In genomic region chr1:79706707-79707106, GRCm38 (mm10) we compare ENCODE assay signal across 21 mouse cellular contexts. TPM values are rescaled to one million over a fixed set of nuclear protein-coding genes. Genes with fewer than 3 reads are reported as not detected.
DNase-seq lines count a peak whose midpoint lies in the region; ATAC-seq and TF ChIP-seq lines count a peak whose summit lies in the region.
"Had no signal": no experiment of that assay in that cellular context is flagged by ENCODE, and none has a peak within 500 bp of the region (broad histone marks: within the 10 kb centered on the region; RNA-seq: fewer than 3 reads in every experiment).

No protein-coding gene starts in this region.

- H3K9ac ChIP-seq in heart, adult 2 months (ENCODE audit: low read depth, low read length), result no peak overlapping the region
- no peak overlapping the region for H3K9ac ChIP-seq in midbrain, embryonic 11.5 days (ENCODE audit: low read length)

- ATAC-seq in midbrain, embryonic 11.5 days (ENCODE audit: low FRiP score), result no peak
- ATAC-seq: activated CD4-positive, CD25-positive, alpha-beta regulatory T cell, adult 4 months; CD4-positive, CD25-positive, alpha-beta regulatory T cell, adult 4 months had no signal

- H3K9me3 ChIP-seq in midbrain, embryonic 11.5 days (ENCODE audit: control insufficient read depth, low read length), result no peaks in the 10 kb centered on the region
- H3K9me3 ChIP-seq: G1E had no signal

- H3K4me1 ChIP-seq in heart, adult 2 months (ENCODE audit: control insufficient read depth, insufficient read depth, low read length), result peaks cover 1% of the 10 kb centered on the region
- H3K4me1 ChIP-seq in midbrain, embryonic 11.5 days (ENCODE audit: control insufficient read depth, insufficient read depth, low read length), result no peaks in the 10 kb centered on the region

- TF ChIP-seq CTCF in heart, adult 2 months (IDR thresholded peaks at IDR 0.05), result no peak

- intact Hi-C loops in heart, adult 2 months (cut with DNase I), result no loop called here

- H3K4me3 ChIP-seq in heart, adult 2 months, result no peak overlapping the region
- no peak overlapping the region for H3K4me3 ChIP-seq in midbrain, embryonic 11.5 days (ENCODE audit: low read depth, low read length)

- 77% methylated on average over 3 of the region's 3 CpGs for WGBS in heart, adult 2 months
- WGBS in midbrain, embryonic 11.5 days, result 84% methylated on average over 3 of the region's 3 CpGs

- DNase-seq in heart, adult 11 months, result peak; percentile 67
- no peak for DNase-seq in heart, adult 2 months
- peak; percentile 75 for DNase-seq in fat pad, adult 2 months (ENCODE audit: extremely low read depth, low read depth, low spot score)
- peak; percentile 93 for DNase-seq in gonadal fat pad, adult 2 months (ENCODE audit: low read depth)
- DNase-seq in midbrain, embryonic 11.5 days (ENCODE audit: low spot score, missing footprints), result no peak
- no peak for DNase-seq in spleen, postnatal 10 days (ENCODE audit: low spot score in 2 of 2)
- DNase-seq: adrenal gland, adult 2 months; adrenal gland, adult 8-10 months; adrenal gland, postnatal 10 days; adrenal gland, postnatal 14 days; adrenal gland, postnatal 25 days; adrenal gland, postnatal 36 days; B cell, adult 2 months; cerebellum, adult 11 months; cerebellum, adult 11-12 months; cerebellum, adult 18-20 months had no signal

- no peaks in the 10 kb centered on the region; the same call in 1 of the 2 replicates for H3K36me3 ChIP-seq in heart, adult 2 months (ENCODE audit: control insufficient read depth, insufficient read depth, low read length)
- peaks cover 2% of the 10 kb centered on the region; the same call in 1 of the 2 replicates for H3K36me3 ChIP-seq in midbrain, embryonic 11.5 days (ENCODE audit: control insufficient read depth, insufficient read depth, low read length)

- no peaks in the 10 kb centered on the region for H3K79me2 ChIP-seq in heart, adult 2 months (replicated peaks; ENCODE audit: control insufficient read depth, insufficient read depth, low read length)

- H3K27me3 ChIP-seq in heart, adult 2 months (ENCODE audit: control insufficient read depth, insufficient read depth, low read length), result no peaks in the 10 kb centered on the region
- no peaks in the 10 kb centered on the region for H3K27me3 ChIP-seq in midbrain, embryonic 11.5 days (ENCODE audit: control insufficient read depth, insufficient read depth, low read length)
- H3K27me3 ChIP-seq: CH12.LX, Patski had no signal

- no peak for TF ChIP-seq EP300 in heart, adult 2 months (IDR thresholded peaks at IDR 0.05; ENCODE audit: insufficient read depth, low read depth, low read length)

- no peak overlapping the region for H3K4me2 ChIP-seq in midbrain, embryonic 11.5 days

- no peak overlapping the region for H3K27ac ChIP-seq in heart, adult 2 months
- no peak overlapping the region for H3K27ac ChIP-seq in midbrain, embryonic 11.5 days (ENCODE audit: low read depth, low read length)

- no peak for TF ChIP-seq POLR2A in heart, adult 2 months (IDR thresholded peaks at IDR 0.05; ENCODE audit: insufficient read depth, low read depth, low read length)

RNA-seq across cellular contexts. Expression of gene Ap1s3, which starts 34.9 kb away (rescaled TPM):
- under 1 TPM; 0.20 to 0.29 TPM for total RNA-seq in heart, adult 2 months (2021)
- 0.12 and 2.9 TPM in 2 replicates for polyA plus RNA-seq in heart, adult 2 months (2012; rRNA removed)
- 60.9 and 72.4 TPM in 2 replicates for polyA plus RNA-seq in gonadal fat pad, adult 2 months (2012; rRNA removed)
- polyA plus RNA-seq in midbrain, embryonic 11.5 days (2014; fragmentation: Nextera tagmentation; extraction: Ambion mirVana), result 0.04 and 0.06 TPM in 2 replicates

Comparison
In these comparisons a context has a peak if more than half of its experiments do, and no peak if none do; other contexts are left out.
1. DNase-seq: peak in heart, adult 11 months (single experiment), fat pad, adult 2 months (single experiment) and gonadal fat pad, adult 2 months (single experiment); none in heart, adult 2 months (0 of 2), midbrain, embryonic 11.5 days (single experiment) and spleen, postnatal 10 days (0 of 2).
2. RNA of gene Ap1s3, which starts 34.9 kb away (polyA plus RNA-seq): 60.9 to 72.4 TPM in gonadal fat pad, adult 2 months; 0.12 to 2.9 TPM in heart, adult 2 months and 0.04 to 0.06 TPM in midbrain, embryonic 11.5 days; every median in the first group is over 10 times any median in the second.